Comparison of ENCODE assay signal across 8 mouse cellular contexts in genomic region chr2:170496154-170496930, GRCm38 (mm10). TPM values are rescaled to one million over a fixed set of nuclear protein-coding genes. Genes with fewer than 3 reads are reported as not detected.
A peak's percentile ranks its signal among the peaks of the same experiment; 100 is the strongest.
DNase-seq lines count a peak whose midpoint lies in the region; ATAC-seq lines count a peak whose summit lies in the region.

Gene Pfdn4 (plus strand): TSS chr2:170496428.

- no peaks in the 10 kb centered on the region for H3K36me3 ChIP-seq in forebrain, embryonic 12.5 days (replicated peaks)
- H3K36me3 ChIP-seq in hindbrain, embryonic 12.5 days: no peaks in the 10 kb centered on the region
- no peaks in the 10 kb centered on the region for H3K36me3 ChIP-seq in limb, embryonic 12.5 days
- no peaks in the 10 kb centered on the region for H3K36me3 ChIP-seq in neural tube, embryonic 12.5 days

- H3K4me3 ChIP-seq in forebrain, embryonic 12.5 days (replicated peaks): peak within 1 kb of the TSS; percentile 36
- peak within 1 kb of the TSS; percentile 31 for H3K4me3 ChIP-seq in hindbrain, embryonic 12.5 days
- H3K4me3 ChIP-seq in limb, embryonic 12.5 days (replicated peaks): peak within 1 kb of the TSS; percentile 36
- H3K4me3 ChIP-seq in neural tube, embryonic 12.5 days: peak within 1 kb of the TSS; percentile 11; the same call in 1 of the 2 replicates

- H3K27ac ChIP-seq in forebrain, embryonic 12.5 days: no peak within 1 kb of the TSS
- H3K27ac ChIP-seq in hindbrain, embryonic 12.5 days: no peak within 1 kb of the TSS
- no peak within 1 kb of the TSS for H3K27ac ChIP-seq in limb, embryonic 12.5 days
- H3K27ac ChIP-seq in neural tube, embryonic 12.5 days: no peak within 1 kb of the TSS

- H3K4me1 ChIP-seq in forebrain, embryonic 12.5 days: peaks cover 32% of the 10 kb centered on the region
- peaks cover 20% of the 10 kb centered on the region for H3K4me1 ChIP-seq in hindbrain, embryonic 12.5 days
- H3K4me1 ChIP-seq in limb, embryonic 12.5 days (replicated peaks): peaks cover 23% of the 10 kb centered on the region
- H3K4me1 ChIP-seq in neural tube, embryonic 12.5 days: peaks cover 17% of the 10 kb centered on the region

- WGBS in forebrain, embryonic 12.5 days: under 1% methylated on average over 46 of the region's 46 CpGs
- WGBS in hindbrain, embryonic 12.5 days: under 1% methylated on average over 46 of the region's 46 CpGs
- under 1% methylated on average over 46 of the region's 46 CpGs for WGBS in limb, embryonic 12.5 days
- WGBS in neural tube, embryonic 12.5 days: under 1% methylated on average over 46 of the region's 46 CpGs

- peak within 1 kb of the TSS; percentile 57 for H3K4me2 ChIP-seq in forebrain, embryonic 12.5 days
- H3K4me2 ChIP-seq in hindbrain, embryonic 12.5 days (replicated peaks): peak within 1 kb of the TSS; percentile 52
- peak within 1 kb of the TSS; percentile 59 for H3K4me2 ChIP-seq in limb, embryonic 12.5 days
- peak within 1 kb of the TSS; percentile 49 for H3K4me2 ChIP-seq in neural tube, embryonic 12.5 days (replicated peaks)

- ATAC-seq in forebrain, embryonic 12.5 days (ENCODE audit: low FRiP score): no peak
- ATAC-seq in hindbrain, embryonic 12.5 days (ENCODE audit: low FRiP score): no peak
- no peak for ATAC-seq in limb, embryonic 12.5 days (ENCODE audit: insufficient number of reproducible peaks, insufficient read depth, low FRiP score, low TSS enrichment, low read depth)
- no peak for ATAC-seq in neural tube, embryonic 12.5 days (ENCODE audit: low FRiP score, low read depth)

- peak; percentile 20 to 30 for DNase-seq in cerebellum, postnatal 25 days
- DNase-seq in cerebellum, postnatal 4 days (ENCODE audit: low spot score in 2 of 2): no peak
- peak; percentile 47 for DNase-seq in ZHBTc4 (ENCODE audit: low read depth, low spot score)
- no peak for DNase-seq in thymus, postnatal 4 days

- H3K27me3 ChIP-seq in forebrain, embryonic 12.5 days: peaks cover 82% of the 10 kb centered on the region
- H3K27me3 ChIP-seq in hindbrain, embryonic 12.5 days: peaks cover 75% of the 10 kb centered on the region
- H3K27me3 ChIP-seq in limb, embryonic 12.5 days: peaks cover 78% of the 10 kb centered on the region
- H3K27me3 ChIP-seq in neural tube, embryonic 12.5 days (replicated peaks): peaks cover 65% of the 10 kb centered on the region

- peak within 1 kb of the TSS; percentile 21 for H3K9ac ChIP-seq in forebrain, embryonic 12.5 days
- H3K9ac ChIP-seq in hindbrain, embryonic 12.5 days: no peak within 1 kb of the TSS
- 0 out of 2 replicates have a peak within 1 kb of the TSS, but pooled peaks have one; percentile 34 for H3K9ac ChIP-seq in limb, embryonic 12.5 days (replicated peaks)
- H3K9ac ChIP-seq in neural tube, embryonic 12.5 days: no peak within 1 kb of the TSS

- H3K9me3 ChIP-seq in forebrain, embryonic 12.5 days: no peaks in the 10 kb centered on the region
- no peaks in the 10 kb centered on the region for H3K9me3 ChIP-seq in hindbrain, embryonic 12.5 days (replicated peaks)
- H3K9me3 ChIP-seq in limb, embryonic 12.5 days: no peaks in the 10 kb centered on the region
- H3K9me3 ChIP-seq in neural tube, embryonic 12.5 days: no peaks in the 10 kb centered on the region

RNA-seq across cellular contexts. Expression of gene Pfdn4, which starts in this region (rescaled TPM):
- 139 and 140 TPM in 2 replicates for polyA plus RNA-seq in forebrain, embryonic 12.5 days (2016; fragmentation: Nextera tagmentation; extraction: Ambion mirVana)
- polyA plus RNA-seq in hindbrain, embryonic 12.5 days (2016; fragmentation: Nextera tagmentation; extraction: Ambion mirVana): 128 and 139 TPM in 2 replicates
- 109 and 118 TPM in 2 replicates for polyA plus RNA-seq in limb, embryonic 12.5 days (2016; fragmentation: Nextera tagmentation; extraction: Ambion mirVana)
- polyA plus RNA-seq in neural tube, embryonic 12.5 days (2016; fragmentation: Nextera tagmentation; extraction: Ambion mirVana): 145 and 147 TPM in 2 replicates

Comparison
In these comparisons a context has a peak if more than half of its experiments do, and no peak if none do; other contexts are left out.
1. DNase-seq: peak in cerebellum, postnatal 25 days (2 of 2) and ZHBTc4 (single experiment); none in cerebellum, postnatal 4 days (0 of 2) and thymus, postnatal 4 days (single experiment).
2. H3K9ac ChIP-seq: peak in forebrain, embryonic 12.5 days (single experiment) and limb, embryonic 12.5 days (single experiment); none in hindbrain, embryonic 12.5 days (single experiment) and neural tube, embryonic 12.5 days (single experiment).
3. Peak in every context shown above with its lines, with median percentiles within 50 percentile points of each other: H3K4me2 ChIP-seq and H3K4me3 ChIP-seq.